Mouse (Mus musculus) limb, embryonic 13.5 days (tissue): ENCODE results near the gene Mrto4. TPM values are rescaled to one million over a fixed set of nuclear protein-coding genes. Genes with fewer than 3 reads are reported as not detected.

Experiments
- ATAC-seq: fragments of 200-750 bp; cut with Nextera tagmentation; 2 replicates; pipeline ENCODE4 v1.8.0; 2017; ENCODE audit warnings: low read depth, moderate number of reproducible peaks, moderate TSS enrichment; ENCODE audit not compliant: low FRiP score
- H3K27ac ChIP-seq: fragments of 300-500 bp; sonication (generic); 2 replicates; pipeline ENCODE4 v1.5.1; 2015; ENCODE audit warnings: inconsistent platforms, mild to moderate bottlenecking, moderate library complexity
- H3K27me3 ChIP-seq: fragments of 300-500 bp; sonication (generic); 2 replicates; pipeline ENCODE4 v1.6.1; 2015; ENCODE audit warnings: mild to moderate bottlenecking, inconsistent platforms
- H3K36me3 ChIP-seq: fragments of 300-500 bp; sonication (generic); 2 replicates; pipeline ENCODE4 v1.6.1; 2015; ENCODE audit warnings: inconsistent platforms, mild to moderate bottlenecking, moderate library complexity
- H3K4me1 ChIP-seq: fragments of 300-500 bp; sonication (generic); 2 replicates; pipeline ENCODE4 v1.6.1; 2015; ENCODE audit warnings: inconsistent platforms
- H3K4me2 ChIP-seq: fragments of 300-500 bp; sonication (generic); replicated peaks from 2 replicates; pipeline ENCODE4 v1.6.1; 2015; ENCODE audit warnings: inconsistent platforms, mild to moderate bottlenecking, moderate library complexity
- H3K4me3 ChIP-seq: fragments of 300-500 bp; sonication (generic); 2 replicates; pipeline ENCODE4 v1.5.1; 2015; ENCODE audit warnings: moderate library complexity, mild to moderate bottlenecking, inconsistent platforms
- H3K9ac ChIP-seq: fragments of 300-500 bp; sonication (generic); 2 replicates; pipeline ENCODE4 v1.6.1; 2015; ENCODE audit warnings: mild to moderate bottlenecking, inconsistent platforms
- H3K9me3 ChIP-seq: fragments of 300-500 bp; sonication (generic); 2 replicates; pipeline ENCODE4 v1.6.1; 2016; ENCODE audit warnings: inconsistent platforms
- WGBS: fragments of 180-500 bp; shearing (Covaris S2); methylation state at CpG from one replicate; pipeline ENCODE4 v1.1.7; 2015; 5-methylcytosine and 5-hydroxymethylcytosine counted together
- microRNA-seq: library from miRNA; unstranded; fragments of <30 nt; microRNA quantifications from one replicate; pipeline ENCODE4, GENCODE M21; 2016
- polyA plus RNA-seq: library from polyadenylated mRNA; unstranded; fragments of >200 nt; fragmentation: Nextera tagmentation; extraction: Ambion mirVana; gene quantifications from 2 replicates; pipeline ENCODE4 v1.2.1, GENCODE M21; 2015

Gene Mrto4
- polyA plus RNA-seq, 1 experiment from 2014 or later = 119 TPM

DNA sequence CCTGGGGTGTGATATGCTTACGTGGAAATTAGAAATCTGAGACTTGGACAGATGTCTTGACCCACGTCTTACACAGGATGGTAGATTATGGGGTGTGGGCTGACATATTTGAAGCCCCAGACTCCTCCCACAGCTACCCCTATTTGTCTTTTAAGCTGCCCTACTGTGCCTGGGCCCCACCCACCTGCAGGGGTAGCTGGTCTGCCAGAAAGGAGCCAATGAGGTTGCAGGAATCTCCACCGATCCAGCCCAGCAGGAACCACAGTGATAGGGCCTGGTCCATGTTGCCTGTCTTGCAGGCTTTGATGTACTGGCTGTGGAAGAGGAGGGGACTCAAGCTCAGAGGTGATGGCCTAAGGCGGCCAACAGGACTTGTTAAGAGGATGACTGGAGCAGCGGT lies 50.1 kb downstream of the Mrto4 start:
- 43% methylated on average over 5 of the region's 5 CpGs for WGBS
- Histone ChIP-seq H3K9me3 (no peaks in the 10 kb centered on the region), H3K36me3 (peaks cover 80% of the 10 kb centered on the region), H3K4me1 (no peaks in the 10 kb centered on the region), H3K4me3 (no peak overlapping the region), H3K27me3 (no peaks in the 10 kb centered on the region), H3K4me2 (no peak overlapping the region), H3K9ac (no peak overlapping the region), H3K27ac (no peak overlapping the region)
- no peak for ATAC-seq

- Histone ChIP-seq H3K4me2 (no peak overlapping the region), H3K4me3 (no peak overlapping the region), H3K9me3 (no peaks in the 10 kb centered on the region), H3K27ac (no peak overlapping the region), H3K27me3 (no peaks in the 10 kb centered on the region), H3K36me3 (peaks cover 78% of the 10 kb centered on the region), H3K9ac (no peak overlapping the region), H3K4me1 (no peaks in the 10 kb centered on the region; the same call in 1 of the 2 replicates)
- WGBS = 89% methylated on average over 8 of the region's 8 CpGs
- no peak for ATAC-seq
Measured at GRCm38 (mm10) chr4:139301780-139302179, 50.6 kb downstream of the Mrto4 start.

GRCm38 (mm10) chr4:139298671-139299366 lies 53.6 kb downstream of the Mrto4 start:
- Histone ChIP-seq H3K27me3 (no peaks in the 10 kb centered on the region), H3K9ac (no peak overlapping the region), H3K9me3 (no peaks in the 10 kb centered on the region), H3K4me2 (no peak overlapping the region), H3K36me3 (peaks cover 55% of the 10 kb centered on the region), H3K4me1 (no peaks in the 10 kb centered on the region; the same call in none of the 2 replicates), H3K4me3 (no peak overlapping the region), H3K27ac (no peak overlapping the region)
- no peak for ATAC-seq
- 86% methylated on average over 12 of the region's 12 CpGs for WGBS

- 82% methylated on average over 4 of the region's 4 CpGs for WGBS
- Histone ChIP-seq H3K27ac (no peak overlapping the region), H3K4me2 (no peak overlapping the region), H3K9ac (no peak overlapping the region), H3K36me3 (peaks cover 53% of the 10 kb centered on the region), H3K27me3 (no peaks in the 10 kb centered on the region), H3K4me1 (no peaks in the 10 kb centered on the region; the same call in none of the 2 replicates), H3K9me3 (no peaks in the 10 kb centered on the region), H3K4me3 (no peak overlapping the region)
- no peak for ATAC-seq
Measured at GRCm38 (mm10) chr4:139297566-139297965, 54.8 kb downstream of the Mrto4 start.

Small RNA genes lying within 50 kb of the gene (microRNA-seq; reads per million reads assigned to microRNA genes)
- gene Gm24245 = 3.0 reads per million, percentile 12 among the genes with 10 or more reads in this experiment
- 0.52 reads per million for gene Gm25732

Other genes starting within 250 kb of the Mrto4 start
- gene Minos1, start 221.5 kb downstream of the Mrto4 start, polyA plus RNA-seq = 441 and 454 TPM in 2 replicates
- 396 and 406 TPM in 2 replicates for gene Capzb, start 159.7 kb downstream of the Mrto4 start, polyA plus RNA-seq
- 16.9 and 18.0 TPM in 2 replicates for gene Pqlc2, start 41.9 kb downstream of the Mrto4 start, polyA plus RNA-seq
- 120 and 124 TPM in 2 replicates for gene Akr7a5, start 41.8 kb downstream of the Mrto4 start, polyA plus RNA-seq
- gene Emc1, start within 50 bp of the Mrto4 start, polyA plus RNA-seq = 22.8 and 28.0 TPM in 2 replicates
- gene Ubr4, start within 50 bp of the Mrto4 start, polyA plus RNA-seq = 75.6 and 78.3 TPM in 2 replicates
- 4.4 and 4.6 TPM in 2 replicates for gene Iffo2, start 178.0 kb upstream of the Mrto4 start, polyA plus RNA-seq